Mouse (Mus musculus) inflammation-experienced regulatory T-cells, adult 6 months (primary cell): ENCODE measurements around the gene Pcdh7. TPM values are rescaled to one million over a fixed set of nuclear protein-coding genes. Genes with fewer than 3 reads are reported as not detected.

ENCODE experiments used
- ATAC-seq: one replicate; pipeline ENCODE4 v1.8.0; 2017
- polyA plus RNA-seq, 3 experiments: library from polyadenylated mRNA; unstranded; fragments of 100-300 nt; shearing (Covaris generic); gene quantifications; one replicate each; pipeline ENCODE4 v1.2.1; 2017

Gene Pcdh7
- polyA plus RNA-seq, 3 experiments from 2014 or later, result not detected

- no peak for ATAC-seq
Measured at GRCm38 (mm10) chr5:57803108-57803507, 85.3 kb downstream of the Pcdh7 start.

GRCm38 (mm10) chr5:57803890-57804289 is 86.1 kb downstream of the Pcdh7 start:
- no peak for ATAC-seq

DNA sequence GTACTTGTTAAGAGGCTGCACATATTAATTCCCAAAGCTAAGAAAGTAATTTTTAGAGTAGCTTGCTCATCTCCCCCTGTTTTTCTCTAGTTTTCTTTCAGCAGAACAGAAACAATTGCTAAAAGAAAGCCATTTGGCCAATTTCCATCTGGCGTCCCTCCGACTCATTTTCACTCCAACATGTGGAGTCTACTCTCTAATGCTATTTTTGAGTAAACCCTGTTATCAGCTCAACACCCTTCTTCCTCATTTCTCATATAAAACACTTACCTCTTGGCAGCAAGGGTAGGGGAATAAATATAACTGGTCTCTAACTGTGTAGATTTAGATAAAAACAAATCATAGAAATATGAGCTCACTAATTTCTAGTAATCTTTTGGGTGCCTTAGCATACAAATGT is 89.6 kb downstream of the Pcdh7 start:
- ATAC-seq, result no peak

- ATAC-seq, result no peak
Measured at GRCm38 (mm10) chr5:57810641-57811040, 92.9 kb downstream of the Pcdh7 start.

GRCm38 (mm10) chr5:57815964-57816589 is 98.3 kb downstream of the Pcdh7 start:
- no peak for ATAC-seq

DNA sequence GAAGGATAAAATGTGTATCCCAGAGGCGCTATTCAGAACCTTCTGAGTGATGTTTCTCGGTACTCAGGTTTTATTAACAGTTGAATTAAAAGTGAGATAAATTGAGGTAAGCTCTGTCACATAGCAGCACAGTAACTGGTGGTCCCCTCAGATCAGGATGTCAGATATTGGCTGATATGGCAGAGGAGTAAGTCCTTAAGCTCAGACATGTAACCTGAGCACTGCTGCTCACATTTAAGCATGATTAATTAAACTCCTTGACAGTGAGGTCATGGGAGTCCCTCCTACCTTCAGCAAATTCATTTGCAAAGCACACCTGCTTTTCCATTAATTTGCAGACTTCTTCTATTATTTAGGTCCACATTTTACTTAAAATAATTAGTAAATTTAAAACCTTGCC is 102.0 kb downstream of the Pcdh7 start:
- ATAC-seq, result no peak

- no peak for ATAC-seq
Measured at GRCm38 (mm10) chr5:57821099-57821498, 103.3 kb downstream of the Pcdh7 start.

DNA sequence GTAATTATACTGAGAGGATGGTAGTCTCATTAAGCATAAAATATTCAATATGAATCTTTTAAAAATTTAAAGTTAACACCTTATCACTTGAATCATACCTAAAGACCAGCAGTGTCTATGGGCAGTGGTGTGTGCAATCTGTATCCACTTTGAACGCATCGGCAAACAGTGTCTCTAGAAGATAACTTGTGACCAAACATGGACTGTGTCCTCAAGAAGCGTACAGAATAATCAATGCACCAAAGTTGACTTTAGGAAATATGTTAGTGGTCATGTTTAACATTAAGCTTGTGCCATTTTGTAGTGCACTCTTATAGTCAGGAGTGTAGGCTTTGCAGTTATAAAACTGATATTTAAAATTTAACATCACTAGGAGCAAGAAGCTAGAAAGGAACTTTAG is 110.7 kb downstream of the Pcdh7 start:
- ATAC-seq, result no peak

GRCm38 (mm10) chr5:57837150-57837549 is 119.4 kb downstream of the Pcdh7 start:
- ATAC-seq, result no peak

DNA sequence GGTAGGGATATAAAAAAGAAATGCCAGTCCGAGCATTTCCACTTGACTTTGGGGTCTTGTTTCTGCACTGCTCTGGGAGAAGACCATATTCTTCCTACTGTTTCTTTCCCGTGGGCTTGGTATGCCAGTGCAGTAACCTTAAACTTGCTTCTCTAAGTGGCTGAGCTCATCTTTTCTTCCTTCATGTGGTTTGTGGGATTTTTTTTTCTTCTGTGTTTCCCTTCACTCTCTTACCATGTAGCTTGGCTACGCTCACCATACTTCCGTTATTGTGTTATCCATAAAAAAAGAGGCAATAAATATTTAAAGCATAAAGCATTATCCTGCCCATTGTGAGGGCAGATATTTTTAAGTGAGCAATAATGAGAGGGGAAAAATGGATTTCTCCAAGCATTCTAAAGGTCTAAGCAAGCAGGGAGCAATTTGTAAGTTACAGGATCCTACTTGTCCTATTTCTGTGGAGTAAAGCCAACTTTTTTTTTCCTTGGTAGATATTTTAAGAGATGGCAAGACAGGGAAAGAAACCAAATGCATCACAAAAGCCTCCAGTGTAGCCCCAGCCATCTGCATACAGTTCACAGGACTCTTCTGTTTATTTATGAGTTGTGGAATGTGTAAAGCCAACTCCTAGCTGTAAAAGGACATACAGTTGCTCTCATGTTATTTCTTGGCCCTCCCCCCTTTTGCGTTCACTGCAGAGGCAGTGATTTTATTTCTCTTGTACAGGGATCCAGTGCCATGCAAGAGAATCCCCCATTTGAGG is 123.8 kb downstream of the Pcdh7 start:
- no peak for ATAC-seq

GRCm38 (mm10) chr5:57847500-57847899 is 129.7 kb downstream of the Pcdh7 start:
- no peak for ATAC-seq

DNA sequence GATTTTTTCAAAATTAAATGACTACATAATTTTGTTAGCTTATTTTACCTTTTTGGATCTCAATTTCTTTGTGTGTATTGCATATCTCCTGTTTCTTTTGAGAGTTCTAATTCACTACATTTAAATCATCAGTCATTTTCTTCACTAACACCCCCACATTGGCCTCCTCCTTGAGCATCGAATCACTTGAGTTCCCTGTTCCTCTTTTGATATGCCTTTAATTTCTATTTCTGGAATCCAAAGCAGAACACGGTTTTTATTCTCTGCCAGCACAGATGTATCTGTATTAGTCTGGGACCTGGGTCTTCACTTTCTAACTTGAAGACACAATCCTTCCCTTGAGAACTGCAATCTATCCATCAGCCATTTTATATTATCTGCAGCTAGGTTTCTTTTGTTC is 132.3 kb downstream of the Pcdh7 start:
- no peak for ATAC-seq

DNA sequence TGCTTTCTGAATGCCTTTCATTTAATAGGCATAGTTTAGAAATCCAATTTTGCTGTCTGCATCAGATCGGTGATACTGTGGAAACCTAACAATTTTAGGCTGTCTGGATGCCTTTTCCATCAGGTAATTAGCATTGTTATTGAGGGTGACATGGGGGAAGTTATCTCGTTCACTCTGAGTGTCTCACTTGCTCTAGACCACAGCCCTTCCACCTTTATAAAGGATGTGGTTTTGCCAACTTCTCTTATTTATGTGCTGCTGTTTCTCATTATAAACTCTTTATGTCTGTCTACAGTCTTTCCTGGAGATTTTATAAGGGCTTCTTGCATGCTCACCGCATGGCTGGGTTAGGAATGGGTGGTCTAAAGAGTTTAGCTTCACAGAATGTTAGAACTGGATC is 139.5 kb downstream of the Pcdh7 start:
- no peak for ATAC-seq

- no peak for ATAC-seq
Measured at GRCm38 (mm10) chr5:57864254-57864653, 146.5 kb downstream of the Pcdh7 start.

DNA sequence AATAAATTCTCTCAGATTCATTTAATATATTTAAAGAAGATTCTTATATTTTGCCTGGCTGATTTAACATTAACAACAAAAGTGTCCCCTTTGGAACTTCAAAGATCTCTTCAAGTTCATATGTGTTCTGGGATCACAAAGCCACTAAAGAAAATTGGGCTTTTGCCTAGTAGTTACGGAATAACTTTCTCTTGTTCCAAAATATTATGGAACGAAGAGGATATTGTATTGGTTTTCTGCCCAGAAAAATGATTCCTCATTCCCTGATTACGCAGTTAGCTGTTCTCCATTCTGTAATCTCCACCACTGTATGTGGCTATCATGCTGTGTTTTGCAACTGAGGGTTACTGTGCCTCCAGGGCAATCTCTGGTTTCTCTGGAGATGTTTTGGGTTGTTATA is 147.5 kb downstream of the Pcdh7 start:
- no peak for ATAC-seq

- no peak for ATAC-seq
Measured at GRCm38 (mm10) chr5:57866097-57866496, 148.3 kb downstream of the Pcdh7 start.

- no peak for ATAC-seq
Measured at GRCm38 (mm10) chr5:57867906-57868305, 150.1 kb downstream of the Pcdh7 start.

GRCm38 (mm10) chr5:57868702-57869101 is 150.9 kb downstream of the Pcdh7 start:
- ATAC-seq, result no peak

GRCm38 (mm10) chr5:57870727-57871126 is 153.0 kb downstream of the Pcdh7 start:
- ATAC-seq, result no peak

GRCm38 (mm10) chr5:57884982-57885381 is 167.2 kb downstream of the Pcdh7 start:
- no peak for ATAC-seq

- ATAC-seq, result no peak
Measured at GRCm38 (mm10) chr5:57899018-57899614, 181.3 kb downstream of the Pcdh7 start.

- ATAC-seq, result no peak
Measured at GRCm38 (mm10) chr5:57907218-57907617, 189.5 kb downstream of the Pcdh7 start.

DNA sequence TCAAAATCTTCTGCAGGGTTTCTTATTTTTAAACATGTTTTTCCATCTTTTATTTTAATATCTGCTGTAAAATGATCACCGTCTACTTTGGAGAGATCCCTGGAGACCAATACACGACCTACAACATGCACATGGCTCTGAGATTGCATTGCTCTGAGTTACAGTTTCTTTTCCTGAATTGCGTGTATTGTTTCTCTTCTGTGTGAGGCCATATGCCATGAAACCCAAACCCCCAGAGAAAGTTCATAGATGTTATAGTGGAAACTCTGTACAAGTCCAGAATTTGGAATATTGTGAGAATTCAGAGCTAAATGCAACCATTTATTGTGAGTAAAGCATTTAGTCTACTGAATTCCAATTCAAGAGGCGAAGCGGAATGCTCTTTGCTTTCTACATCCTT is 203.4 kb downstream of the Pcdh7 start:
- ATAC-seq, result no peak

DNA sequence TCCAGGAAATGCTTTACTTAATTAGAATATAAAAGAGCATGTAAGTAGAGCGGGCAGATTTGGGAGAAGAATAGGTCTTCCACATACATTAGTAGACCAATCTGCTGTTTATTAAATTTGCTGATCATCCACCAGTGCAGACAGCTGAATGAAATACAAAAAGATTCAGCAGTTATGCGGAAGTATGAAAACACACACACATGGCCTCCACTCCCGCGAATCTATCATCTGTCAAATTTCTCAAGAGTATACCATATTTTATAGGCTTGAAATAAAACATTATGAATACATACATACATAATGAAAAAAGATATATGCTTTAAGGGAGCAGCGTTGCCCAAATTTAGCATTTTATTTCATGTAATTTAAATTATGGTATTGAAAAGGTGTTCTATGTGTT is 213.6 kb downstream of the Pcdh7 start:
- no peak for ATAC-seq
